Mouse (Mus musculus) CH12F3 (cell line): ENCODE measurements at regions not wholly inside any gene's neighbourhood (a gene's known extent, or its start where the extent isn't known, plus 50 kb on each side); places are given as distances from the start of the nearest gene placed in this dataset.

Experiments
- in situ Hi-C: fragments of 300-500 bp; cut with MboI; formaldehyde crosslinking; loops from 2 replicates; pipeline ENCODE4 v1.14.3; 2020; ENCODE audit warnings: low sequenced_read_pairs

DNA sequence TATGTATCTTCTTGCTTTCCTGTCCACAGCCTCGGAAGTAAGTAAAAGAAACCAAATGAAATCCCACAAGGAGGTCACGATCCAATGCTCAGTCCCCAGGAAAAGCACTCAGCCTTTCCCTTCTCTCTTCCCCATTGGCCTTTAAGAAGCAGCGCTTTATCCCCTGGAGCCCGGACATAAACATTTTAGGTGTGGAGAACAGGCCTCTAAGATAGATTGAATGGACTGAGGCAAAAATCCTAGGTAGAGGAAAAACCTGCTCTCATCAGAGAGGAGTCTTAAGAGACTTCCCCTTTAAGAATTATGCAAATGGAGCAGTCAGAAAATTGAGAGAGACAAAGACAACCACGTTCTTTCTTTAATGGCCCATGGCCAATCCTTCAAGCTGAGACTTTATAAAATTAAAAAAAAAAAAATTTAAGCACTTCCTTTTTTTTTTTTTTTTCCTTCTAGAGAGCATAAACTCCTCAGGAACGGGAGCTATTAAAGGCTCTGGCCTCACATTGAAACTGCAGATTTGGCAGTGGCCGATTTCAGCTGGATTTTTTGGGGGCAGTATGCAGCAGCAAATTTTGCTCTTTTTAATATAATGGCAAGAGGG is 1020.5 kb downstream of the 9330182O14Rik start:
- in situ Hi-C loops, result loop anchor here (25.0 kb wide), 1 partner anchor 508 kb away; no protein-coding TSS in a partner anchor

DNA sequence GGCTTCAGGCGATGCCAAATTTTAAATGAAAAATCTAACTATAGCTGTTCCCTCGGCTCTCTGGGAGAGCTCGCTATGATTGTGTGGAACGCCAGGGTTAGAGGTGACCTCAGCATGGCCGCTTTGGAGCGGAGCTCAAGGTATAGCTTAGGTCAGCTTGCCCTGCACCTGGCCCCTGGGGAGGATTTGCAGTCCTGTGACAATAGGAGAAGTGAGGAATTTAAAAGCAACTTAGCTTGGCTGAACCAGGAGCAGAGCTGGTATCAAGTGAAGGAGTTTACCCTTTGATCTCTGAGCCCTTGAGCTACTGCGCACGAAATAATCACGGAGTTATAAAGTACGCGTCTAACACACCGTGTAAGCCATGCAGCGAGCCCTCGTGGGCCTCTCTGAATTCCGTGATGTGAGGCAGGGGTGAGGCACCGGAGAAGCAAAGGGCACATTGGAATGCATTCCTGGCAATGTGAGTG is 1021.0 kb downstream of the 9330182O14Rik start:
- in situ Hi-C loops, result loop anchor here (25.0 kb wide), 1 partner anchor 507 kb away; no protein-coding TSS in a partner anchor

DNA sequence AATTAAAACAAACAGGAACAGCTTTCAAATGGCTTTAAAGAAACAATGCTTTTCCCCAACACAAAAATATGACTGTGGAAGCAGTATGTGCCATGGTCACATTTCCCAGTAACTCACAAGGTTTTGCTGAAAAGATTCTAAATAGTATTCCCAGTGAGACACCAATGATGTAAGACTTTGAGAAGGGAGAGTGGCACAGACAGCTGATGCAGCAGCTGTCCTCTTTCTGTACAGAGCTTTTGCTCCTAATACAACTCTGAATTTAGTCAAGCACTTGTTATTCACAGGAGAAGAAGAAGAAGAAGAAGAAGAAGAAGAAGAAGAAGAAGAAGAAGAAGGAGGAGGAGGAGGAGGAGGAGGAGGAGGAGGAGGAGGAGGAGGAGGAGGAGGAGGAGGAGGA is 1023.6 kb downstream of the 9330182O14Rik start:
- in situ Hi-C loops, result loop anchor here (25.0 kb wide), 1 partner anchor 504 kb away; no protein-coding TSS in a partner anchor

DNA sequence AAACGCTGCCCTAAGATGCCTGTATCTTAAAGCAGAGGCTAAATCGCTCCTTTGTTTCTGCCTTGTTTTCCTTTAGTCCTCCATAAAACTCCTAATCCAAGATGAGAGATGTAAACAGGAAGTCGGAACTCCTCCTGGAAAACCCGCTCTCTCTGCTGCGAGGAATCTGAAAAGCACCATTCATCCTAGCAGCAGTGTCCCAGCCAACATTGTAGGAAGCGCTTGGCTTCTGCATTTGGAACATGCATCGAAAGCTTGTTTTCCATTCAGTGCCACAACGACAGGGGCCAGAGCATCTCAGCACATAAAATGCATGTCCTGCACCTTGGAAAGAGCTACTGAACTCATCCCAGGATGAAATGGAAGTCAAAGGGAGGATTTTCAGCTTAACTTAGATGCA is 1028.1 kb downstream of the 9330182O14Rik start:
- in situ Hi-C loops, result loop anchor here (25.0 kb wide), 1 partner anchor 500 kb away; no protein-coding TSS in a partner anchor

DNA sequence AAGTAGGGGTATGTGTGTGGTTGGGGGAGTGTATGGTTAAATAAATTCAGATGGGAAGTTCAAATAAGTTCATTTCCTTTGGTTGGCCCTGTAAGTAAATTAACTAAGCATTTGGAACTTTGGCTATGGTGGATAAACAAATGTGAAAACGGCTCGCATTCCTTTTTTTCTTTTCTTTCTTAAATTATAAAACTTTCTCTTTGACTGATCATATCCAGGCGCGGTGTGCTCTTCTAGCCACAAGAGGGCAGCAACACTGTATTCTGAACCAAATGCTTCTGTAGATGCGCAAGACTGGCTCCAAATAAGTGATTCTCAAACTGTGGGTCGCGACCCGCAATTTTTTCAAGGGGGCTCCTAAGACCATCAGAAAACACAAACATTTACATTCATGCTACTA is 1028.6 kb downstream of the 9330182O14Rik start:
- in situ Hi-C loops, result loop anchor here (25.0 kb wide), 1 partner anchor 500 kb away; no protein-coding TSS in a partner anchor

DNA sequence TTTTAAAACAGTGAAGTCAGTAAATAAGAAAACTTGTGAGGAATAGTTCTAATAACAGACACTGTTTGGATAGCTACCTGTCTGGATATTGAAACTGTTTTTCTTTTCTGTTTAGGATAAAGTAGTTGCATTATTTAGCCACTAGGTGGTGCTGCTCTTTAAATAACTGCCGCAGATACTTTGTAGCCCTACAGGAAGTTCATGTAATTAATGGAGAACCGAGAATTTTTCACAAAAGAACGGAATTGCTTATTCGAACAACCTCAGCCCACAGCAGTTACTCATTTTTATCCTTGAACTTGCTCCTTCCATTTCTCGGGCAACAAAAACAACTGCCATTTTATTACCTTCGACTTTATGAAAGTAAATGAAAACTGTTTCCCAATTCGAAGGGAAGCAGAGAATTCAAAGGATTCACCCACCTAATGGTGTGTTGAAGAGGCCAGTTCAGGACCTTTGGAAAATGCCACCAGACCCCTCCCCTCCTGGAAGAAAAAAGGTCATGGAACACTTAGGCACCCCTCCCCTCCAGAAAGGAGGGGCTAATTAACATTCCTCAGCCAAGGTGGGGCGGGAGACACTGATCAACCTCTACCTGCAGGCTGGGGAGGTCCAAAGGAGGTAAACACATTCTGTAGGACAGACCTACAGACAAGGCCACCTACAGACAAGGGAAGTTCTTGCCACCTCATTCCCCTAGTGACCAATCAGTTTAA is 1029.6 kb downstream of the 9330182O14Rik start:
- in situ Hi-C loops, result loop anchor here (25.0 kb wide), 1 partner anchor 498 kb away; no protein-coding TSS in a partner anchor

DNA sequence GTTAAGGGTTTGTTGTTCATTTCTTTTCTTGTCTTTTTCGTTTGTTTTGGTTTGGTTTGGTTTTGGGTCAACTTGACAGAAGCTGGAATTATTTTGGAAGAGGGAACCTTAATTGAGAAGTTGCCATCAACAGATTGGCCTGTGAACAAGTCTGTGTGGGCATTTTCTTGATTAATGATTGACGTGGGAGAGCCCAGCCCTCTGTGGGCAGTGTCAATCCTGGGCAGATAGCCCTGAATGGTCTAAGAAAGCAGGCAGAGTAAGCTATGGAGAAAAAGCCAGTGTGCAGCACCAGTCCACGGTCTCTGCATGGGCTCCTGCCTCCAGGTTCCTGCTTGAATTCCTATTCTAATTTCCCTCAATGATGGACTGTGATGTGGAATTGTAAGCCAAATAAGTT is 1031.4 kb downstream of the 9330182O14Rik start:
- in situ Hi-C loops, result loop anchor here (25.0 kb wide), 1 partner anchor 497 kb away; no protein-coding TSS in a partner anchor

DNA sequence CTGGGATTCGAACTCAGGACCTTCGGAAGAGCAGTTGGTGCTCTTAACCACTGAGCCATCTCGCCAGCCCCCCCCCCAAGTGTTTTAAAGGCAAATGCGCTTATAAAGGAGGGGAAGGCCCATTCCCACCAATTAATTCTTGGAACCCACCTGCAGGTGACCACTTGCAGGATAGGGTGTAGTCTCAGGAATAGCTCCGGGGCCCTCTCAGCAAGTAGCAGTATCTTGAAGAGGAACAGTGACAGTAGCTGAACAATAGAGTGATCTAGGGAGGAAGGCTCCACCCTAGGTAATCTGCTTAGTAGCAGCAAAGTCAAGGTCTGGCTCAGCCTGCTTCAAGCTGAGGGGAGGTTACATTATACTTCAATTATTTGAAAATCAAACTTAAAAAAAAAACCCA is 1056.6 kb downstream of the 9330182O14Rik start:
- in situ Hi-C loops, result loop anchor here (25.0 kb wide), 1 partner anchor 797 kb away; no protein-coding TSS in a partner anchor

DNA sequence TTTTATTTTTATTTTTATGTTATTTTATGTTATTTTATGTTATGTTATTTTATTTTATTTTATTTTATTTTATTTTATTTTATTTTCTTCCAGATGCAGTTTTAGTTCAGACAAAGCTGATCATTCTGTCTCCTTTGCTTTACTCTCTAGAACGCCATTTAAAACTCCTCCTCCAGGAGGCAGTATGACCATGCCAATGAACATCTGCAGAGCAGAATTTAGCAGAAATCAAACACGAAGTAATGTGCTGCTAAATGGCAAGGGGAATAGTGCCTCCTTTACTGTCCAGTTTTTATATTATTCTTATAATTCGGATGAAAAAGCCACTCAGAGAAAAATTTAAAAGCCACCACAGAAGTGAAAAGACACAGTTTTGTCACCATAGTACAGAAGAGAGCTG is 1059.1 kb downstream of the 9330182O14Rik start:
- in situ Hi-C loops, result loop anchor here (25.0 kb wide), 1 partner anchor 794 kb away; no protein-coding TSS in a partner anchor

DNA sequence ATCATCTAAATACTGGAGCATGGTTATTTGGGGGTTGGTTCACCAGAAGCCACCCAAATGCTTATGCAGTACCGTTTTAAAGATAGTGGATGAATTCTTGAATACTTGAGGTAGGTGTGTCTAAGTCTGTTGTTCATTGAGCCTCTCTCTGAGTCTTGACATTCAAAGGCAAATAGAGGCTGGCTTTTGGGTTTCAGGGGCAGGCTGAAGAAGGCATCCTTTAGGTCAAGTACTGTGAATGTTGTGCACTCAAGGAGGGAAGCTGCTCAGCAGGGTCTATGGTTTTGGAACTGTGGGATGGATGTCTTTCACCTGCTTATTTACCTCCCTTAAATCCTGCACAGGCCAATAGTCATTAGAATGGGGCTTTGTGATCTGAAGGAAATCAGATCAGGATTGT is 1089.6 kb downstream of the 9330182O14Rik start:
- in situ Hi-C loops, result no loop called here

DNA sequence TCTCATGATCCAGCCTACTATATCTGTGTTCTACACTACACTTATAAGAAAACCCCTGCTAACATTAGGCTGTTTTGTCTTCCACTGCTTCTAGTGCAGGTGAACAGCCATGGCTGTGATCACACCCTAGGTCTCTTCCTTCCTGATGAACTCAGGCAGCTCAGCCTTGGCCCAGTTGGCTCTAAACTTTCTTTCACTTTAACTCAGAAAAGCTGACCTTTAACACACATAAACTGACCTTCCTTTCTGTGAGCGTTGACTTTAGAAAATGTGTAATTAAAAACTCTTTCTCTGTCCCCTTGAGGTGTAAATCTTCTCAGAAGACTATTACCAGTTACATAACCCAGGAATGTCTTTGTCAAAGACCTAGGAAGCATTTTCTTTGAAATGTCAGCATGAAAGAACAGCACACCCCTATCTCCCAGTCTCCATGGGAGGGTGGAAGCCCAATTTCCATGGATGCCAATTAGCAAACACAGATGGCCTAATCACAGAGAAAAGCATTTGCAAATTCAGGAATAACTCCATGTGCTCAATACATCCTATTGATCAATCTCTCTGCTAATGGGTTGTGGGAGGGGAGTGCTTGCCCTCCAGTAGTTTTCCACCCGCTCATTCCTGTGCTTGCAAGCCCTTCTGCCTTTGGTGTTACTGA is 1098.4 kb downstream of the 9330182O14Rik start:
- in situ Hi-C loops, result no loop called here
